Mouse (Mus musculus) bone marrow macrophage, adult 2 months (primary cell): ENCODE measurements around the gene Nlgn1.

Experiments used
- CTCF ChIP-seq: IDR thresholded peaks from 2 replicates; pipeline ENCODE4 v1.5.1; 2012; ENCODE audit warnings: low read depth, mild to moderate bottlenecking, low read length, moderate library complexity
- POLR2A ChIP-seq: IDR thresholded peaks from 2 replicates; pipeline ENCODE4 v1.6.1; 2012; ENCODE audit warnings: mild to moderate bottlenecking, low read depth, low read length, borderline replicate concordance

GRCm38 (mm10) chr3:25721464-25721863 is 610.8 kb downstream of the Nlgn1 start:
- TF ChIP-seq CTCF (no peak), POLR2A (no peak)
